Mouse (Mus musculus) embryonic fibroblast, embryonic 13.5 days (primary cell): ENCODE measurements around the gene 5330417H12Rik.

Experiments used
- CTCF ChIP-seq: IDR thresholded peaks from 2 replicates; pipeline ENCODE4 v1.5.1; 2011; ENCODE audit warnings: mild to moderate bottlenecking, control low read depth, low read length, moderate library complexity, borderline replicate concordance; ENCODE audit not compliant: insufficient read depth
- POLR2A ChIP-seq: IDR thresholded peaks from 2 replicates; pipeline ENCODE4 v1.6.1; 2011; ENCODE audit warnings: low read depth, mild to moderate bottlenecking, control low read depth, low read length, moderate library complexity

DNA sequence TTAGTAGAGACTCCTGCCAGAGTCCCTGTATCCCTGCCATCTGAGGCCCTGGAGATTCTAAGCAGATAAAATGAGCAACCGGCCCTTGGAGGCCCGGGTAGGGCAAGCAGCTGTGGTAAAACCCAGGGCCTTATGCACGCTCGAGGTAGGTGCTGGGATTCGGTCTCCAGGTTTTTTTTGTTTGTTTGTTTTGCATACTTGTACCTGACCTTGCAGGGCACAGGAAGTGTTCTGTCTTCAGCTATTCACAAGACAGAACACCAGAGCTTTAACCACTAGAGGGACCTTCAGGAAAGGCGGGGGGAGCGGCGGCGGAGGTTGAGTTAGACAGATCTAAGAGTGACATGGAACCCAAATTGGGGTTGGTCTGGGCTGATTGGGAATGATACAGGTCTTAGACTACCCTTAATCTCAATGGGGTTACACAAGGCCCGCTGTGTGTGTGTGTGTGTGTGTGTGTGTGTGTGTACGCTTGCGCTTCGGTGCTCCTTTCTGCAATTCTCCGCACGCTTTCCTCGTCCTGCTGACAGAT is 30.6 kb downstream of the 5330417H12Rik start:
- no peak for TF ChIP-seq CTCF
- TF ChIP-seq POLR2A, result no peak
